Mouse (Mus musculus): ENCODE data around the gene Mpo.

Mpo gene

DNA sequence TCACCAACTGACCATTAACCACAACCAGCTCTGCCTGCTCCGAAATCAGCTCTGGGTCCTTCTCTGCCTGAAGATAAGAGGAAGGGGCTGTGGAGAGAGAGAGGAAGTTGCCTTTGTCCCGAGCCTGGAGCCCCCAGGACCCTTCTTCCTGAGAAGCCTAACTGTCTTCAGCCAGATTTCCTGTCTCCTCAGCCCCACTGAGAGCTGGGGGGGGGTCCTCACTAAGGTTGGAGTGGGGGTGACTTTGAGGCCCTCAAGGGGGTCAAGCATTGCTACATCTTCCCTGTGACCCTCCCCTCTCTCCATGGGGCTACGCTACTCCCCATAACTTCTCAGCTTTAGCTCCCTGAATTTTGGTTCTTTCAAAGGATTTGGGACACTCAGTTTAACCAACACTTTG is at the start of gene Mpo:
TSS of gene Mpo (plus strand) at position 122 of the 400 bp plus-strand sequence.
- DNase-seq (ENCODE audit: extremely low spot score), result no peak

DNA sequence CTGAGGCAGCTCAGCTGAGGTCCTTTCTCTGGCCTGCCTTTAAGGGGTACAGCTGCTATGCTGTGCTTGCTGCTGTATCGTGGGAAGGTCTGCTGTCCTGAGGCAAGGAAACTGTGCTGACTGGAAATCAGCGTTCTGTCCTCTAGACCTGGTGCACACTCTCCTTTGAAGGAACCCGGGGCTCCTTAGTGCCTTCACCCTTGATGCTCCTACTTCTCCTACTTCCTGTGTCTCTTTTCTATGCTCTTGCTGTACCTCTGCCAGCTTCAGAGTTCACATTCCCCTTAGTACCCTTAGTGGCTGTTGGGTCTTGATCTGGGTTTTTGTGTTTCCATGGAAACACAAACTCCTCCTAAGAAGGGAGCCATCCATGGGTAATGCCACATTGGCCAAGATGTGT is 49.7 kb upstream of the Mpo start:
- no peak for DNase-seq (ENCODE audit: extremely low spot score)

DNA sequence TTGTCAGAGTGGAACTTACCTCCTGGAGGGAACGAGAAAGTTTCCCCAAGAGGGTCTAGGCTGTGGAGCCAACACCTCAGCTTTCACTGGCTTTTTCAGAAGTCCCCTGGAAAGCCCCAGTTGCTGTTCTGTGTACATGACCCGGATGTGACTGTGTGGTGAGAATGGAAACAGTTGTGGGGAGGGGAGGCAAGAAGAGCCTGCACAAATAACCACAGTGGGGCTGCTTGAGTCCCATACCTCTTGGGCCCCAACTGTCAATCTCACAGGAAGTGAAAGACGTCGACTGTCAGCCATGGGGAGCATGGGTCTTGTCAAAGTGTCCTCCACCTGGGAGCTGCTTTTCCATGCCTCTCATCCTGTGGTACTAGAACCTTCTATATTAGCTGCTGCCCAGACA is 48.4 kb upstream of the Mpo start:
- no peak for DNase-seq (ENCODE audit: extremely low spot score)

DNA sequence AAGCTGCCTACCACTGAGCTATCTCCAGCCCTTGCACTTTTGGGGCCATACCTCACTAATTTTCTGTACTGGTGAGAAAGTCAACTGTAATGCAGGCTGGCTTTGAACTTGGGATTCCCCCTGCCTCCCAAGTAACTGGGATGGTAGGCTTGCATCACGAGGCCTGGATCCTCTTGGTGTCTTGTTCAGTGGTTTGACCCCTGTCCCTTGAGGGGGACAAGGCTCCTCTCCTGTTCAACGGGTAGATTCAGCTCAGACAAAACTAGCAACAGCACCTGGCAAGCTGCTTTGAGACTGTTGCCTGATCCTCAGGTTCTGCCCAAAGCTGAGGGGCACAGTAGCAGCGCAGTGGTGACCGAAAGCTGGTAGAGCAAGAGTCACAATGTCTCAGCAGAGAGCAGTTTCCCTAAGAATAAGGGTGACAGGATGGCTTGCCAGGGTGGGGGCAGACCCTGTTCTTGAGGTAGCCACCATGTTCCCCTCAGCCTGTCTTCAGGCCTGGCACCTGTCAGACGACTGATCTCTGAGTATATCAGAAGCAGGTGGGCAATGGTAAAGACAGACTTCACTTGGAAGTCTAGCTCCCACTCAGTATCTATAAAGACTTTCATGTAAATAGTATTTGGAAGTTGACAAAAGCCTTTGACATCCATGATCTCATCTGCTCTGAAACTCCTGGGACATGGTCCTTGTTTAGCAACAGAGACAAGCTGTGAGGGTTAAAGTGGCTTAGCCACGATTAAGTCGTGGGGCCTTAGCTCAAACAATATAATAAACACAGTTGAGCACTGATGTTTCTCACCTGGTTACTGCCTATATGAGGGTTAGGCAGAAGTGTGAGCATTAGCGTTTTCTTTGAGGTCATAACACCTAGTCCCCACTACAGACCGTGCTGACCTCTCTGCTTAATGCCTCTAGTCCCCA is 47.5 kb upstream of the Mpo start:
- no peak for DNase-seq (ENCODE audit: extremely low spot score)

DNA sequence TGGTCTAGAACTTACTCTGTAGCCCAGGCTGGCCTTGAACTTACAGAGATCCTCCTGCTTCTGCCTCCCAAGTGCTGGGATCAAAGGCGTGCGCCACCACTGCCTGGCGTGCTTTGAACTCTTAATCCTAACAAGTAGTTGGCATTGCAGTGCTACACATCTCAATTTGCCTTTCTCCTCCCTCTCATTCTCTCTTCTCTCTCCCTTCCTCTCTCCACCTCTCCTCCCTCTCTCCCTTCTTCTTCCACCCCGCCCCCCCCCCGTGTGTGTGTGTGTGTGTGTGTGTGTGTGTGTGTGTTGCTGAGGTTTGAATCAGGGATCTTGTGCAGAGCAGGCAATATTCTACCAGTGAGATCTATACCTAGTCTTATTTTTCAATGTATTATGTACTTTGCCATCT is 46.1 kb upstream of the Mpo start:
- no peak for DNase-seq (ENCODE audit: extremely low spot score)

DNA sequence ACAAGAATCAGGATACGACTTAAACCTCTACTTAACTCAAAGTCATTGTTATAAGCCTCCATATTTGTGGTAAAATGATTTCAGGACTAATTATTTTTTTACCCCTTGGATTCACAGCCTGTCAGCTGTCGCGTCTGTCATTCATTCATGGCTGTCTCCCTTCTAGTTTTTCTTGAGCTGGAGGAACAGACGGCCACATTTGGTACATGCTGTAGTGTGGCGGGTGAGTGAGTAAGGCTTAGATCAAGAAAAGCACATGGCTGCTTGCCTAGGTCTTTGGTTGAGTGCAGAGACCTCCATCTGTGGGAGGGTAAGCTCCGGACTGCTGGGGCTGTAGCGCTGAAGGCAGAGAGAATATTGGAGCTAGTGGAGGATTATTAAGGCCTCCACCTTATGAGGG is 45.7 kb upstream of the Mpo start:
- no peak for DNase-seq (ENCODE audit: extremely low spot score)

DNA sequence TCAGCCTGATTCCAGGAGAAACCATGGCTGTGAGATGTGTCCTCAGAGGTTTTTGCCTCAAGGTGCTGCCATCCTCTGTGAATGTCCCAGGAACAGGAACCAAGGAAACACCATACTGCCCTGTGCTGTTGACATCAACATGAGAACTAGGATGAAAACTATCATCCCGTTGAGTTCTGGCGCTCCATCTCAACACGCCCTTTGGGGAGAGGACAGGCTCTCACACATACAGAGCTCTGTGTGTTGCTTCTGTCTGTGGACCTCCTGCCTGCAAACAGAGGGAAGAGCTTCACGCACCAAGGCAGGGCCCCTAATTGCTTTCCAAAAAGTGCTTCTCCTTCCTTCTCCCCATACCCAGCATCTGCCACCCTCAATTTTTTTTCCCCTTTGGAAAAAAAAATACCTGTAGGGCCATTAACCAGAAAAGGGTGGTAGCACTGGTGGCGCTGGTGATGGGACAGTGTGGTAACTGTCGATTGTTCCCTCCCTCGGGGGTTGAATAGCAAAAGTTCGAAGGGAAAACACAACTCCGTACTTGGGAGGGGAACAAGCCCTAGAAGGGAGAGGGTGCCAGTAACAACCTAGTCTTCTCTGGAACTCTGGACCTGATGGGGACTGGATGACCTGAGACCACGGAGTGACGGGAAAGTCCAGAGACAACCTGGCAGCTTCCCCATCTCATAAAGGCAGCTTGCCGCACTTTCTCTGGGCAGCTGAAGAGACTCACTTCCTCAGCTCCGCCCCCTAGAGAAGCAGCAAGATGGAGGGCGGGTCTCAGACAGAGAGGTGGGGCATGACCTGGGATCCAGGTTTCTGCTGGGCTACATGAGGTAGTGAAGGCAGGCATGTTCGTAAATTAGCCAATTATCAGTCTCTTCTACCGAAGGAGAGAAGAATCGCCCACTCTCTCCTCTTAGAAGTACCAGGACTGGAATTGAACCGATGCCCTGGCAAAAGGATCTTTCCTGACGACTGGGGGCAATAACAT is 45.0 kb upstream of the Mpo start:
- no peak for DNase-seq (ENCODE audit: extremely low spot score)

DNA sequence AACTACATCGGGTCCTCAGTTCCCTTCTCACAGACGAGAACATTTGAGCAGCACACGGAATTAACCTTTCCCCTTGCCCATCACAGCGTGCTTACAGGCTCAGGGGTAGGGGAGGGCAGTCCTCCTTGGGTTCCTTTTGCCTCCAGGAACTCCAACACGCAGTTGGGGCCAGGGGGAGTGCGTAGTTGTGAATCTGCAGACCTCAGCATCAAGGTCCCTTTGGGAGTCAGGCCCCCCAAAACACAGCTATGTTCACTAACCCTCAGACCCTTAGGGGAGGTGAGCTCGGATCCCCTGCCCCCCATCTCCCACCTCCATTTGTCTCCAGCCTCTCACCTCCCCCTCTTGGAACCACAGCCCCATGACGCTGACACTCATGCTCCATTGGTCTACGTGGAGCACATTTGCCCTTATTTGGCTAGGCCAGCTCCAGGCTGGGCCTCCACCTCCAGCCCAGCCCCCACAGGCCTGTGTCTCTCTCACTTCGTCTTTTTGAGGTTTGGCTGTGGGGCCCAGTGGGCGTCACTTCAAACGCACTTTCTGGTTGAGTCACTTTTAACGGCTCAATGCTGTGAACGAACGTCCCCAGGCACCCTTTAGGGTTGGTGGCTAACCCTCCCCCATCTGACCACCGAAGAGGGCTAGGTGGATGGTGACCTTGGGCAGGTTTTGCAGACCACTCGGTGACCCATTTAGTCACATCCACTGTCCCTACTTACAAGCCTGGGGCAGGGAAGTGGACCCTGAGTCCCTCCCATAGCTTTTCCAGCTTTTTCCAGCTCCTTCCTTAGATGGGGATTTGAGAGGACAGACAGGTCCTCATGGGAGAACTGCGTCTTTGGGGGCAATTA is 44.0 kb upstream of the Mpo start:
- no peak for DNase-seq (ENCODE audit: extremely low spot score)

DNA sequence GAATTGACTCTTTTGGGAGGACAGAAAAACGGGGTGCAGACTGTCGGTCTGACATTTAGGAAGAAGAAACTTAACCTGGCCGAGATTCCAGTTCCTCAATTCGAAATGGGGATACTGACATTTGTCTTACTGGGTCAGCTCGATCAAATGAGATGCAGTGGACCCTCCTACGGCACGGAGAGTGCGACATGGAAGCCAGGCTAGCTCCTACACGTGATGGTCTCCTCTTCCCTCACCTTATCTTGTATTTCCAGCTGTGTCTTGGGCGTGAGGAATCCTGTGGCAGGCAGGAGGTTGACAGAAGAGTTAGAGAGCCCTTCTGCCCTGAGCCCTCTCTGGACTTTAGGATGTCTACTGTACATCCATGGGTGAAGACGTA is 43.3 kb upstream of the Mpo start:
- DNase-seq (ENCODE audit: extremely low spot score), result no peak

DNA sequence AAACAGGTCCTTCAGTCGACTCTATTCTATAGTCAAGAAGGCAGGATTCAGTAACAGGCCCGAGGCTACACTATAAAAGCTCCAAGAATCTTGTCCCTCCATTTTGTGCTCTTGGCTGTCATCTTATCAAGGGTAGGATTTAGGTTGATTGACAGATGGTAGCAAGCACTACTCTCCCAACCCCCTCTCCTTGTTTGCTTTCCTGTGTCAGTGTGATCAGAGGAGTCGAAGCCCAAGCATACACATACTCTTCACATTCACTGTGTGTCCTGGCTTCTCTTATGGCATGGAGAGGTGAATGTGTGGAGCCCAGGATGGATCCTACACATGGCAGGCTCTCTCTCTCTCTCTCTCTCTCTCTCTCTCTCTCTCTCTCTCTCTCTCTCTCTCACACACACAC is 42.9 kb upstream of the Mpo start:
- no peak for DNase-seq (ENCODE audit: extremely low spot score)

DNA sequence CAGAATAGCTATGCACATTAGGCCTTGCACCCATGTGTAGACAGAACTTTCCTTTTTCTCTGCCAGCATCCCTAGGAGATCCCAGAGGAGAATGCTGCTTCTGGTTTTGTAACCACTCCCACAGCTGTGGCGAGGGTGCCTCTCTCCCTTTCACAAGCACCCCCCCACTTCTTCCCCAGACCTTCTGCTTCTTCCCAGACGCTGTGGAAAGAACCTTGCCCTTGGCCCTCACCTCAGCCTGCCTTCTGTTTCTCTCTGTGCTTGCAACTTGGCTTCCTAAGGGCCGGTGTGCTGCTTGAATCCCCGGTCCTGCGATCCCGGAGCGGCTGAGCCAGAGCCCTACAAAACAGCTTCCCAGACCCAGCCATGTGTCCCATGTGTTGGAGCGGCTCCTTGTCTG is 42.4 kb upstream of the Mpo start:
- no peak for DNase-seq (ENCODE audit: extremely low spot score)

DNA sequence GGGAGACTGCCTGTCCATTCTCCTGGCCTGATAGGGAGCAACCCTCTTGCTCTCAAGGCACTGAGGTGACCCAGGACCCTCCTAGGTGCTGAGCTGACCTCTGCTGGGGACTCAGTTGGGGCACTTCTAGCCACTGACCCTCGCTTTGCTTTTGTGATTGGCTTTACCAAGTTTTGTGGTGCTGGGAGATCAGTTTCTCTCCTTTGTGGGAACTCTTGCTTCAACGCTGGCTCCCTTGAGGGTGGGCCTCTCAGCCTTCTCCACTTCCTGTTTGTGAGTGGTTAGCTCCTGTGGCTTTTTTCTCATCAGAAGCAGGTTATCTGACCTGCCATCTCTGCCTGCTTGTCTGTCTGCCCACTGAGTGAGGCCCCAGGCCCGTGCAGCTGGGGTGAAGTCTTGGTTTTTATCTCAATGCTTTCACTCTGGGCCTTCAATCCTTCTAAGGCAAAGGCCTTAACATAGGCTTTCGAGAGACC is 41.9 kb upstream of the Mpo start:
- no peak for DNase-seq (ENCODE audit: extremely low spot score)

DNA sequence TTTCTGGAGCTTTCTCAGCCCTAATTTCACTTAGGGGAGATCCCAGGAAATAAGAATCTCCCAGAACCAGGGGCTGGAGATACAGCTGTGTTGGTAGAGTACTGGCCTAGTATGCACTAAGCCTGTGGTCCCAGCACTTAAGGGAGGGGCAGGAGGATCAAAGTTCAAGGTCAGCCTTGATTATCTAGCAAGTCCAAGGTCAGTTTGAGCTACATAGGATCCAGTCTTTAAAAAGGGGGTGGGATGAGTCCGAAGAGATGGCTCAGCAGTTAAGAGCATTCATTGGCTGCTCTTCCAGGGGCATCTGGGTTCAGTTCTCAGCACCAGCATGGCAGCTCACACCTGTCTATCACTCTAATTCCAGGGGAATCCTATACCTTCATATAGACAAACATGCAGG is 41.1 kb upstream of the Mpo start:
- DNase-seq (ENCODE audit: extremely low spot score), result no peak

DNA sequence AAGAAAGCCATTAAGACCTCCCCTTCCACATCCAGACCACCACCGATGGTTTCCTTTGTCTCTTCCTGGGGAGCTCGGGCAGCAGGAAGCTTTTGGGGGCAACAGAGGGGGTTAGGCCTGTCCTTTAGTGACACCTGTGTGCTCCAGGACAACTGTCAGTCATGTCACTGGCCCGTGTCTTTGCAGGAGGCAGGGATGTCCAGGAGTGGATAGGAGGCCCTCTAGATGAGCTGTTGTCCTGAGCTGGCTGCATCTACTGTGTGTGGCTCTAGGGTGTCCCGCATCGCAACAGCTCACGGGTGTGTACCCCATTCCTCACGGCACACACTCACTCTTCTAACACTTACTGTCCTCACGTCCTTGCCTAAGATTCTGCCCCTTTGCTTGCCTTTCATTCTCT is 40.1 kb upstream of the Mpo start:
- DNase-seq (ENCODE audit: extremely low spot score), result no peak

DNA sequence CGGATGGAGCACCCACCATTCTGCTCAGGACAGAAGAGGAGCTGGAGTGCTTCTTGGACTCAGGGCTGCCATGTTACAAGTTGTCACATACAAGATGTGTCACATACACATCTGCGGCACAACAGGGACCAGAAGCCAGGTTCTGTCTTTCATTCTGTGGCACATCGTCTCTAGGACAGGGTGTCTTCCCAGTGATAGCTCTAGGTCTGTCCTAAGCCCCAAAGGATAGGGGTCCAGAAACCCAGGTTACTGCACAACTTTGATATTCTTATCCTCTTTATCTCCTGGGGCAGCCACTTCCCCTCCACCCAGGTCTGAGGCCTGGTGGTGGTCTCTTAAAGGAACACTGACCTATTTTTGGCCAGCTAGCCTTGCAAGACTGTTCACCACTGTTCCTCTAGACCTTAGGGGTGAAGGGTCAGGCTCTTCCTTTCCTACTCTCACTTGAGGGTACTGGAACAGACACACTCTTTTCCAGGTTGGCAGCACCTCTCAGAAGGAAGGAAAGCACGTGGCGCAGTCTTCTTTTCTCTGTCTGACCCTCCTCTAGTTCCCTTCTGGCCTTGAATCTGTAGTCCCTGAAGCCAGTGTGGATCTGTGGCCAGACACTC is 39.4 kb upstream of the Mpo start:
- DNase-seq (ENCODE audit: extremely low spot score), result no peak

DNA sequence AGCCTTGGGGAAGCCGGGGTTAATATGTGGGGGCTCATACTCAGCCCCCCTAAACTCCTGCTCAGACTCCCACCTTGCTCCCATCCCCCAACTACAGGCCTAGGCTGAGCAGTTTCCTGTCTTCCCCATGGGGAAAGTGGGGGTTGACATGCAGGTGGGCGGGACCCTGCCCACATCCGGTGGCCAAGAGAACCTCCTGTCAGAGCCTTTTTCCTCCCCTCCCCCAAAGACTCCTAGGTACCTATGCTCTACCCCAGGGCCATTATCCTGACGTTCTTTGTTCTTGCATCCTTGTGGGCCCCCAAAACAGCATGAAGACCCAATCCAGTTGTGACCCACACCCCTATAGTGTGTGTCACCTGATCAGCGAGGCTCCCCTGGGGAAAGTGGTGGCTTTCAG is 38.8 kb upstream of the Mpo start:
- DNase-seq (ENCODE audit: extremely low spot score), result no peak

DNA sequence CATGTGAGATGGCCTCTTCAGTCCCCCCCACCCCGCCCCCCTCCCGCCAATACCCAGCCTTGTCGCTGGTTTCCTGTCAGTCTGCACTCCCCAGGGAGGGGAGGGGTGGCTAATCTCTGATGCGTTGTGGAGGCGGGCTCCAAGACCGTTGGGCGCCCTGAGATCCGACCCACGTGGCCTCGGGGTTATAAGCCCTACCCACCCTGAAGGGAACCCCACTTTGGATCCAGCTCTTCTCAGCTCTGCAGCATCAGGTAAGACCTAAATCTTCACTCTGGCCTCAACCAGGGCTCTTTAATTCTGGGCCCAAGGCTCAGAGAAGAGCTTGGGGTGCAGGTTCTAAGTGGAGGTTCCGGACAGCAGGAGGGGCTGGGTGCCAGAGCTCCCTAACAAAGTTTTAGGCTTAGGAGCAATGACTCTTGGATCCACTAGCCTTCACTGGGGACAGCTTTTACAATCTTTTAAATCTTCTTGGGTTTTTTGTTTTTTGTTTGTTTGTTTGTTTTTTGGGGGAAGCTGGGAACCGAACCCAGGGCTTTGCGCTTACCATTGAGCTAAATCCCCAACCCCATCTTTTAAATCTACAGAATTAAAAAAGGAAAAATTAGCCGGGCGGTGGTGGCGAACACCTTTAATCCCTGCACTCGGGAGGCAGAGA is 37.9 kb upstream of the Mpo start:
- DNase-seq (ENCODE audit: extremely low spot score), result no peak

DNA sequence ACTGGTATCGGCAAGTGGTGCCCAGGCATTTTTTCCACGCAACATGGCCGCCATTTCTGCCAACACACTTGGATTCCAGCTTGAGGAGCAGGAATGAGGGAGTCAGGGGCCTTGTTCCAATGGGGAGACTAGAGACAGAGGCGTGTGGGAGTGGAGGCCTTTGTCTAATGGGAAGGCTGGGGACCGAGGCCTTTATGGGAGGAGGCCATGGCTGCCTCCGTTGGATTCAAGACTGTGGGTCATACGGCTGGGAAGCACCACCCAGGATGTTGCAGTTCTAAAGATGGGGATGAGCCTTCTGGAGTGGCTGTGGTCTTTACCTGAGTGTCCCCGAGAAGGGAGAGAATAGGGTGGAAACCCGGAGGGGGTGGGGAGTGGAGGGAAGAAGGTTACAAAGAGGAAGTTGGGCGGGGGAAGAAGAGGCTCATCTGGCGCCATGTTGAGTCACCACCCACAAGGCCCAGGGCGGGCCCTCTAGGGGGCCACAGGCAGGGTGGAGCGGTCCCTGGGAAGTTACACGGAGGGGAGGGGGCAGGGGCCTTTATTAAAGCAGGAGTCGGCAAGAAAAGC is 37.0 kb upstream of the Mpo start:
- no peak for DNase-seq (ENCODE audit: extremely low spot score)

DNA sequence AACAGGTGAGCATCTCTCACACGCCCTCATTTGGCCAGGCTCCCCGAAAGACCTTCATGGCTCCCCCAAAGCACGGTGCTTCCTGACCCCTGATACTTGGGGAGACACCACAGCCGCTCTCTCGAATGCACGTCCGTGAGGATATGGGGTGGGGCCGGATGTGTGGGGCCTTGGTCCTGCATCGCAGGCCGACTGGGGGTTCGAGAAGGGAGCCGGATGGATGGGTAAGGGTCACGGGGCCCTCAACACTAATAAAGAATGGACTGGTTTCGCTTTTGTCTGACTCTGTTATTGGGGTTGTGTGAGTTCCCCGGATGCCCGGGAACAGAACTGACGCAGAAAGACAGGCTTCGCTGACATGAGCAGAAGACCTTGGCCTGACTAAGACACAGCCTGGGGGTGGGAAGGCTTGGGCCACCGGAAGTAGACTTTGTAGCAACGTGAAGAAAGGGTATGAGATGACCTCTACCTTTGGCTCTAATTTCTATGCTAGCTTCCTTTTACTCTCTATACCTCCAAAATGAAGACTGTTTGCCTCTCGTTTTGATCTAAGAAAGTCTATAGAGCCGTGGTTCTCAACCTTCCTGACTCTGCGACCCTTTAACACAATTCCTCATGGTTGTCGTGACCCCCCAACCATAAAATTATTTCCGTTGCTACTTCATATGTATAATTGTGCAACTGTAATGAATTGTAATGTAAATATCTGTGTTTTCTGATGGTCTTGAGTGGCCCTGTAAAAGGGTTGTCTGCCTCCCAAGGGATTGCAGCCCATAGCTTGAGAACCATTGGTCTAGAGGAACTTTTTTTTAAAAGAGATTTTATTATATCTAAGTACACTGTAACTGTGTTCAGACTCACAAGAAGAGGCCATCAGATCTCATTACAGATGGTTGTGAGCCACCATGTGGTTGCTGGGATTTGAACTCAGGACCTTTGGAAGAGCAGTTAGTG is 36.1 kb upstream of the Mpo start:
- no peak for DNase-seq (ENCODE audit: extremely low spot score)

All from embryo, embryonic 9.5 days (tissue).